Mouse (Mus musculus) v-Abl transformed pro-B cells (cell line): Measurements from ENCODE around the gene Olfr513.

Experiments used
- in situ Hi-C, 2 experiments: fragments of 400-800 bp; cut with MboI; formaldehyde crosslinking; loops; one replicate each; pipeline ENCODE4 v1.15.1; 2025; ENCODE audit not compliant: unreplicated experiment in 2 of 2

The Olfr513 gene

DNA sequence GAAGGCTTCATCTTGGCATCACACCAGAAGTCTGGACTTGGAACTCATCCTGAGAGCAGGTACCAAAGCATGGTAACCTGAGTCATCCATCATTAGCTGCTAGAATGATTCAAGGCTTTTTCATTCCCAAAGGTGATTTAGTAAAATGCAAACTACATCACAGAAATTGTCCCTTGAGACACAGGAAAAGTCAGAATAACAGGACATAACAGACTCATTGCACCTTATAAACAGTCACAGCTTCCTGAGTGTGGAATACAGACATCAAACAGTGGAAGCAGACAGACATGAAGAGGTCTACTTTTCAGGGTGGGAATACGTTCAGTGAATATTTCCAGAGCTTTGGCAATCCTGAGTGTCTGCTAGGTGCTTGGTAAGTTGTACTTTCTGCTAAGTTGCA is at the start of gene Olfr513:
TSS of gene Olfr513 (plus strand) at position 301 of the 400 bp plus-strand sequence.
- in situ Hi-C loops, result no loop called here

DNA sequence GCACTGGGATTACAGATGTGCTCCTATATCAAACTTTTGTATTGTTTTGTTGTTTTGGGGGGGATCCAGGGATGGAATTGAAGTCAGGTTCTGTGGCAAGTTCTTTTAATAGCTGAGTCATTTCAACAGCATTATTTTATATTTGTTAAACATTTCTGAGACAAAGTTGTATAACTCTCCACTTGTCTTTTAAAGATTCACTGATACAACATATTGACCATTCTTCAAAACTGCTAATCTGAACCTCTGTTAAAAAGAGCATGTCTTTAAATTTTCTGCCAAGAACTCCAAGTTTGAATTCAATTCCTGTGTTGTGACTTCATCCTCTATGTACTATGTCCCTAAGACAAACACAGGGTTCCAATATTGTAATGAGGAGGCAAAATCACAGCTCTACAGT is 37.8 kb upstream of the Olfr513 start, which contains the start of gene Olfr512:
TSS of gene Olfr512 (plus strand) at position 301 of the 400 bp plus-strand sequence.
- in situ Hi-C loops, result no loop called here

DNA sequence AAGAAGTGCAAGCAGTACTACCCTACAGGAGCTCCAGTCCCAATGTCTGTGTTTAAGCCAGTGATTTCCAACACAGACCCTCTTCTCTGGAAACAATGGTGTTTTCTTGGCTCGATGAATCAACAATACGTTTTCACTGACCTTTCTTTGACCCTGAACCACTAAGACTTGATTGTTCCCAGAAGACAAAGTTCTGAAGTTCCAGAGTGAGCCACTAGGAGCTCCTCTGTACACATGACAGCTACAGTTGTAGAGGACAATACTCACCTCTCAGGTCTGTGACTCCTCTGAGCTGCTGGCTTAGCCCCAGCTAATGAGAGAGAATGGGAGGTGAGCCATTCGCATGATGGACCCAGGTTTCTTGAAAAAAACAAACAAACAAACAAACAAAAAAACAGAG is 9.6 kb downstream of the Olfr513 start:
- in situ Hi-C loops, result no loop called here

DNA sequence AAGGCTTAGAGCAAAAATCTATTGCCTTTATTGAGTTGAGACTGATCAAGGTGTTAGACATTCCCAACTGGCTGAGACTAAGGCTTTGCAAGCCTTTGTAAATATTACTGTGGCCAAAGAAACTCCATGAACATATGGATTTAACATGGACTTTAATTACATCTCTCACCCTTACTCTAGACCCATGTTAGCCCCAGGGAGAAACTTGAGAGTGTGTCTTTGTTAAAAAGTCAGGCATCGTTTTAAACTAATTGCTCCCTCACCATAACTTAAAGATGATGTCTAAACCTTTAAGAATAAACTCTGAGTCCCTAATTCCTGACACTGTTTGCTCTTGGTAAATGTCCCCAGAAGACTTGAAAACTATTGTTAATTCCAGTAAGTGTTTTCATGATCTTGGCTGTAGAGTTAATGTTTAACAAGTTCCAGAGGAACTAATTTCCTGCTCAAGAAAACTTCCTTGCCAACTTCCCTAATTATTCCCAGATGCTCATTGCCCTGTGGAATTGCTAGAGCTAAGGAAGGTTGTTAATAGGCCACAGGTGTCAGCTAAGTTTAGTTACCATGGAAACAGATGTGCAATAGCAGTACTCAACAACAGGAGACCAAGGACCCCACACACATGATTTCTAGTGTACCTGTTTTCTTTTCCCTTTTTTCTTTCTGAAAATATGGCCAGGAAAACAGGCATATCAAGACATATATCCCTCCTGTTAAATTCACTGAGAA is 46.6 kb downstream of the Olfr513 start:
- in situ Hi-C loops, result no loop called here
